Mouse (Mus musculus): ENCODE data around the gene Cdc20b. TPM values are rescaled to one million over a fixed set of nuclear protein-coding genes. Genes with fewer than 3 reads are reported as not detected.

Cdc20b gene
- polyA plus RNA-seq, 1 experiment from 2014 or later: 0.51 TPM

DNA sequence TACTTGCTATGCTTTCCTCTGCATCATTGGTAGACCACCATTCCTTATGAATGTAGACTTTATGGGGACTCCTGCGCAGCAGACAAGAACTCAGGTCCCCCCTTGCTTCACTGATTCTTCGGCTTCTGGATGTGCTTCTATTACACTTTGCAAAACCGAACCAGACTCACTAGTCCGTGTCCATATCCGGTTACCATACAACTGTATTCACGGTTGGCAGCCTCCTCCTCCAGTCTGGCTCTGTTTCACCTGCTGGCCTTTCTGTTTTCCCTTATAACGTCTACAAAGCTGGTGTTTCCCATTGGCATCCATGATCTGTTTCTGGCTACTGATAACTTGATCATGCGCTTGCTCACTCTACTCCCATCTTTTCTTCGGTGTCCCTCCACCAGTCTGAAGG lies 29.6 kb downstream of the Cdc20b start:
- Histone ChIP-seq H3K4me3 (ENCODE audit: low read depth, low read length) (no peak overlapping the region), H3K9ac (ENCODE audit: low read depth, low read length) (no peak overlapping the region), H3K4me2 (ENCODE audit: low read length) (no peak overlapping the region), H3K4me1 (ENCODE audit: control insufficient read depth, insufficient read depth, low read length) (no peaks in the 10 kb centered on the region), H3K27ac (ENCODE audit: low read length) (no peak overlapping the region), H3K36me3 (ENCODE audit: control insufficient read depth, insufficient read depth, low read length) (no peaks in the 10 kb centered on the region), H3K9me3 (replicated peaks; ENCODE audit: control insufficient read depth, low read length, poor library complexity, severe bottlenecking) (no peaks in the 10 kb centered on the region), H3K27me3 (ENCODE audit: control insufficient read depth, insufficient read depth, low read depth, low read length) (no peaks in the 10 kb centered on the region)
- WGBS: 89% methylated on average over 9 of the region's 9 CpGs
- no peak for ATAC-seq

DNA sequence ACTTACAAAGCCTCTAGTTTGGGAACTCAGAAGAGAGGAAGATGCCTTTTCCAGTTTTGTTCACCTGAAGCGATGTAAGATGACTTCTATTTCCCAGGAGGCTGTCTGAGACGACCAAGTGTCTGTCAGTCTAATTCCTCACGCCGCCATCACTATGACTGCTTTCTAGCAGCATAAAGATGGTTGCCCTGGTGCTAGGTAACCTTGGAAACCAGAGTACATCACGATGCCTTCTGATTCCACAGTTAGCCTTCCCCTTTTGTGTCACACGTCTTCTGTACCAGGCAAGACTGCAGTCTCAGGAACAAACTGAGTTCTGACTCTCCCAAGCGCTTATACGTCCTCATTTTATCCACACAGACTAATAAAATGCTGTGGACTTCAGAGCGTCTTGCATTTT lies 44.1 kb downstream of the Cdc20b start:
- Histone ChIP-seq H3K9ac (ENCODE audit: low read depth, low read length) (no peak overlapping the region), H3K27me3 (ENCODE audit: control insufficient read depth, insufficient read depth, low read depth, low read length) (no peaks in the 10 kb centered on the region), H3K36me3 (ENCODE audit: control insufficient read depth, insufficient read depth, low read length) (no peaks in the 10 kb centered on the region), H3K4me3 (ENCODE audit: low read depth, low read length) (no peak overlapping the region), H3K27ac (ENCODE audit: low read length) (no peak overlapping the region), H3K9me3 (replicated peaks; ENCODE audit: control insufficient read depth, low read length, poor library complexity, severe bottlenecking) (no peaks in the 10 kb centered on the region), H3K4me1 (ENCODE audit: control insufficient read depth, insufficient read depth, low read length) (no peaks in the 10 kb centered on the region), H3K4me2 (ENCODE audit: low read length) (no peak overlapping the region)
- WGBS: 37% methylated on average over 9 of the region's 9 CpGs
- ATAC-seq: peak; percentile 73

DNA sequence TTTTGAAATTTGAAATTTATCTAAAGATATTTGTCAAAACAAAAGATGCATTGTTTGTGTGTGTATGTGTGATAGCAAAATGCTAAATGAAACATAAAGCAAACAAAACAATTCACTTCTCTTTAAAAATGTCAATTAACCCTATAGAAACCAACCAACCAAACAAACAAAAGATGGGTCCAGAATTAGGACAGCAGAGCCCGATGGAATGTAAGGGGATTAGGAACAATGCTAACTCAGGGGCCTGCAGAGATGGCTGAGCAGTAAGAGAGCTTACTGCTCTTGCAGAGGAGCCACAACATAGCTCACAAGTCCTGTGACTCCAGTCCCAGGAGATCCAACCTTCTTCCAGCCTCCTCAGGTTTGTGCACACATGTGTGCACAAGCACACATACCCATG lies 47.2 kb downstream of the Cdc20b start:
- Histone ChIP-seq H3K9me3 (replicated peaks; ENCODE audit: control insufficient read depth, low read length, poor library complexity, severe bottlenecking) (no peaks in the 10 kb centered on the region), H3K27ac (ENCODE audit: low read length) (no peak overlapping the region), H3K9ac (ENCODE audit: low read depth, low read length) (no peak overlapping the region), H3K4me2 (ENCODE audit: low read length) (no peak overlapping the region), H3K36me3 (ENCODE audit: control insufficient read depth, insufficient read depth, low read length) (no peaks in the 10 kb centered on the region), H3K27me3 (ENCODE audit: control insufficient read depth, insufficient read depth, low read depth, low read length) (no peaks in the 10 kb centered on the region), H3K4me3 (ENCODE audit: low read depth, low read length) (no peak overlapping the region), H3K4me1 (ENCODE audit: control insufficient read depth, insufficient read depth, low read length) (no peaks in the 10 kb centered on the region)
- WGBS: 13% methylated on average over 1 of the region's 1 CpGs
- ATAC-seq: no peak

DNA sequence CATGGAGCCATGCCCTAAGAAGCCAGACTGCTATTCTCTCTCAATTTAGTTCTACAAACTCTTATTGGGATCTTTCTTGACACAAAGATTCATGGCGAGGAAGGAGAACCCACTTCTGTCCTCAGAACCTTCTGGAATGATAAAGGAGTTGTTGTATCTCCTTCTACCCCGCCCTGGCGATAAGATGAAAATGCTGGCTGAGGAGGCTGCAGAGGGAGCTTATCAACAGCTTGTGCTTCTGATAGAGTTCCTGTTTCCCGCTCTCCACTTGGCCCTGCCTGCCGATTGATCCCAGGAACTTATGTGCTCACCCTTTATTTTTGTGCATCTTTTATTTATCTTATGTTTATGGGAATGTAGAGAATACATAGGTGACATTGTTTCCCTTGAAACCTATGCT lies 49.8 kb downstream of the Cdc20b start:
- H3K36me3 ChIP-seq (ENCODE audit: control insufficient read depth, insufficient read depth, low read length): no peaks in the 10 kb centered on the region
- H3K4me3 ChIP-seq (ENCODE audit: low read depth, low read length): no peak overlapping the region
- no peak for ATAC-seq
- no peak overlapping the region for H3K9ac ChIP-seq (ENCODE audit: low read depth, low read length)
- H3K4me1 ChIP-seq (ENCODE audit: control insufficient read depth, insufficient read depth, low read length): no peaks in the 10 kb centered on the region
- WGBS: 81% methylated on average over 5 of the region's 5 CpGs
- H3K27ac ChIP-seq (ENCODE audit: low read length): no peak overlapping the region
- no peaks in the 10 kb centered on the region for H3K27me3 ChIP-seq (ENCODE audit: control insufficient read depth, insufficient read depth, low read depth, low read length)
- no peaks in the 10 kb centered on the region for H3K9me3 ChIP-seq (replicated peaks; ENCODE audit: control insufficient read depth, low read length, poor library complexity, severe bottlenecking)
- H3K4me2 ChIP-seq (ENCODE audit: low read length): no peak overlapping the region

DNA sequence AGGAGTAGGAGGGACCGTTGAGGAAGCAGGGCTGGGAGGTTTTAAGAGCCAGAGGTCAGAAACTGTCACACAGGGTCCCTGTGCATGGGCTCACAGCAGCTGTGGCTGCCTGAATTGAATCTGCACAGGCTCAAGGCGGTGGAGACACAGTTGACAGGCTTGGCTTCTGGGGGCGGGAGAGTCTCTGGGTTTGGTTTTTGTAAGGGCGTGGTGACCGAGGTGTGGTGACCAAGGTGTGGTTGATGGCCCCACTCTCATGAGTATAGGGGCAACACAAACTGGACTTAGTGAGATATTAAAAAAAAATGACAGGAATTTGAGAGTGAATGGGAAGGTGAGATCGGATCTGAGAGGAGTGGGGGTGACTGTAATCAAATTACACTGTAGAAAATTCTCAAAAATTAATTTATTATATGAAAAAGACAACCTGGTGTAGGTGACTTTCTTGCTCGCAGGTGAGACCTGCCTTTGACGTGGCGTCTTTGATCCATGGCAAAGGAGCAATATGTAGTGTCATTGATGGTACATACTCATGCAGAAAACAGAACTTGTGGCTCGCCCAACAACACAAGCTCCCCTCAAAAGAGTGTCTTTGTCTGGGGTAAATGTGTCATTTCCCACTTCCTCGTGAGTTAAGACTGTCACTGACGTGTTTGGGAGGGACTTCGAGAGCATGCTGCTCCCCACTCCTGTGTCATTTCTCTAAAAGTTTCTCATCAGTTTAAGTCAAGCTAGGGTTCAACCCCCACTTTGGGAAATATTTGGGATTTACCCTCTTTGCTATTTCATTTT lies 52.5 kb downstream of the Cdc20b start:
- Histone ChIP-seq H3K4me1 (ENCODE audit: control insufficient read depth, insufficient read depth, low read length) (no peaks in the 10 kb centered on the region), H3K36me3 (ENCODE audit: control insufficient read depth, insufficient read depth, low read length) (no peaks in the 10 kb centered on the region), H3K9ac (ENCODE audit: low read depth, low read length) (no peak overlapping the region), H3K9me3 (replicated peaks; ENCODE audit: control insufficient read depth, low read length, poor library complexity, severe bottlenecking) (no peaks in the 10 kb centered on the region), H3K27ac (ENCODE audit: low read length) (no peak overlapping the region), H3K27me3 (ENCODE audit: control insufficient read depth, insufficient read depth, low read depth, low read length) (no peaks in the 10 kb centered on the region), H3K4me3 (ENCODE audit: low read depth, low read length) (no peak overlapping the region), H3K4me2 (ENCODE audit: low read length) (no peak overlapping the region)
- no peak for ATAC-seq
- WGBS: 87% methylated on average over 13 of the region's 13 CpGs

DNA sequence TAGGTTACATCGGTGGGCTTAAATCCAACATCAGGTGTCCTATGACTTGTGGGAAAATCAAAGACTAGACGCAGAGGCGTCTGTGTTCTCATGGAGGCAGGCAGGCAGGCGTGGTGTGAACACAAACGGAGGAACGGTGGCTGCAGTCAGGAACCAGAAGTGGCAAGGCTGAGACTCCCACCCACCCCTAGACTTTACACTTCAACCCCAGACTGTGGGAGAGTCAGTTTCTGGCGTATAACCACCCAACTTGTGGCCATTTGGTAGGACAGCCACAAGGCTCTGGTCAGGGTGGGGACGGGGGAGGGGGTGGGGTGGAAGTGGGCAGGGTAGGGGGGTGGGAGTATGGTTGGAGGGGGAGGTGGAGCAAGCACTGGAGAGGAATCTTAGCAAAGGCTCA lies 55.6 kb downstream of the Cdc20b start:
- 88% methylated on average over 8 of the region's 8 CpGs for WGBS

DNA sequence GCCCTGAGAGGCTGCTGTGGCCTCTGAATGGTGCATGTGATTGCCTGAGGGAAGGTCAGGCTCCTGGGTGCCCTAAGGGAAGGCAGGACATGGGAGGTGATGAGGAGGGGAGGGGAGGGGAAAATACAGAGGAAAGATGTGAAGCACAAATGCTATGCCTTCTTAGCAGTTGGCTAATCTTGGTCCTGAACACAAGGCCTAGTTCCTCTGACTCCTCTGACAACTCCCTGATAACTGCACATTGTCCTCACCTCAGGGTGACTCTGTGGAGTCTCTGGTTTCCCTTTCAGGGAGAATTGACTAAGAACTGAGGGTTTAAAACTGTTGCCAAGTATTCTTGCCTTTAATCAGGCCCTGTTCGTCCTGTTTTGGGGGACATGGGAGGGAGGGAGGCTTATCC lies 59.7 kb downstream of the Cdc20b start:
- H3K4me1 ChIP-seq (ENCODE audit: control insufficient read depth, insufficient read depth, low read length): no peaks in the 10 kb centered on the region
- no peaks in the 10 kb centered on the region for H3K9me3 ChIP-seq (replicated peaks; ENCODE audit: control insufficient read depth, low read length, poor library complexity, severe bottlenecking)
- no peak overlapping the region for H3K9ac ChIP-seq (ENCODE audit: low read depth, low read length)
- no peaks in the 10 kb centered on the region for H3K27me3 ChIP-seq (ENCODE audit: control insufficient read depth, insufficient read depth, low read depth, low read length)
- no peak for ATAC-seq
- WGBS: 50% methylated on average over 1 of the region's 1 CpGs
- no peak overlapping the region for H3K4me2 ChIP-seq (ENCODE audit: low read length)
- H3K27ac ChIP-seq (ENCODE audit: low read length): no peak overlapping the region
- no peak overlapping the region for H3K4me3 ChIP-seq (ENCODE audit: low read depth, low read length)
- no peaks in the 10 kb centered on the region for H3K36me3 ChIP-seq (ENCODE audit: control insufficient read depth, insufficient read depth, low read length)

More for the DNA sequence above, 55.6 kb downstream of the Cdc20b start:
- ATAC-seq: no peak
- Histone ChIP-seq H3K9me3 (replicated peaks; ENCODE audit: control insufficient read depth, low read length, poor library complexity, severe bottlenecking) (no peaks in the 10 kb centered on the region), H3K4me3 (ENCODE audit: low read depth, low read length) (no peak overlapping the region), H3K36me3 (ENCODE audit: control insufficient read depth, insufficient read depth, low read length) (no peaks in the 10 kb centered on the region), H3K4me1 (ENCODE audit: control insufficient read depth, insufficient read depth, low read length) (no peaks in the 10 kb centered on the region), H3K27ac (ENCODE audit: low read length) (no peak overlapping the region), H3K4me2 (ENCODE audit: low read length) (no peak overlapping the region), H3K9ac (ENCODE audit: low read depth, low read length) (no peak overlapping the region), H3K27me3 (ENCODE audit: control insufficient read depth, insufficient read depth, low read depth, low read length) (no peaks in the 10 kb centered on the region)

DNA sequence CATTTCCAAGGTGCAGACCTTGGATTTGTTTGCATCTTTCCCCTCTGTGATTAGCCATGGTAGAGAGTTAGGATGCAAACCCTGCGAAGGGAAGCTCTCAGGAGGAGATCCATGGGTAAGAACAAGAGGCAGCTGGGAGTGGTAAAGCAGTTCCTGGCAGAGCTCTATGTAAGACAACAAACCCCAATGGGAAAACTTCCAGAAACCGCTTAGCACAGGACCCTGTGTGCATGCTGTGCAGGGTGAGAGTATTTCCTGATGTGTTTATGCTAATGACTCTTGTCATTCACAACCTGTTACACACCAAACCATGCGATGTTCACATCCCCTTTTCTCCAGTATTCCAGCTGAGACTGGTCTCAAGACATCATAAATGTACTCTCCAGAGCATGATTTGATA lies 62.1 kb downstream of the Cdc20b start:
- WGBS: 74% methylated on average over 3 of the region's 3 CpGs
- ATAC-seq: no peak
- no peak overlapping the region for H3K9ac ChIP-seq (ENCODE audit: low read depth, low read length)

DNA sequence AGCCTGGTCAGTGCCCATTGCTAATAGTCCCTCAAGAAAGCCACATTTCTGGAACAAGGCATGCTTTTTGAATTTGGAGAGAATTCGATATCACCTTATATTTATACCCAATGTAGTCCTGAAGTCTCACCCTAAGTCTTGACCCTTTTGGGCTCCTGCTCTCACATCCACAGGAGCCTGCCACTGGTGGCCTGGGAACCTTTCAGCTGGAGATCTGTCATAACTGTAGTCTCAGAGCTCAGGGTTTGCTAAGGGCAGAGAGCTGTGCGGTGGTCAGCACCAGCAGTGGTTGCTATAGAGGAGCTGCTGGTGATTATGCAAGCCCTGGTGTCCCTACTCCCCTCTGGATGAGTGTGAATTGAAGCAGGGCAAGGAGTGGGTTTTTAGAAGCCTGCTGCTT lies 63.5 kb downstream of the Cdc20b start:
- Histone ChIP-seq H3K9ac (ENCODE audit: low read depth, low read length) (no peak overlapping the region), H3K4me3 (ENCODE audit: low read depth, low read length) (no peak overlapping the region), H3K27ac (ENCODE audit: low read length) (no peak overlapping the region), H3K4me1 (ENCODE audit: control insufficient read depth, insufficient read depth, low read length) (no peaks in the 10 kb centered on the region), H3K27me3 (ENCODE audit: control insufficient read depth, insufficient read depth, low read depth, low read length) (no peaks in the 10 kb centered on the region), H3K36me3 (ENCODE audit: control insufficient read depth, insufficient read depth, low read length) (no peaks in the 10 kb centered on the region), H3K9me3 (replicated peaks; ENCODE audit: control insufficient read depth, low read length, poor library complexity, severe bottlenecking) (no peaks in the 10 kb centered on the region), H3K4me2 (ENCODE audit: low read length) (no peak overlapping the region)
- 90% methylated on average over 2 of the region's 2 CpGs for WGBS
- no peak for ATAC-seq

More for the DNA sequence above, 62.1 kb downstream of the Cdc20b start:
- no peak overlapping the region for H3K4me2 ChIP-seq (ENCODE audit: low read length)
- H3K27me3 ChIP-seq (ENCODE audit: control insufficient read depth, insufficient read depth, low read depth, low read length): no peaks in the 10 kb centered on the region
- no peaks in the 10 kb centered on the region for H3K4me1 ChIP-seq (ENCODE audit: control insufficient read depth, insufficient read depth, low read length)
- H3K4me3 ChIP-seq (ENCODE audit: low read depth, low read length): no peak overlapping the region
- no peak overlapping the region for H3K27ac ChIP-seq (ENCODE audit: low read length)
- no peaks in the 10 kb centered on the region for H3K36me3 ChIP-seq (ENCODE audit: control insufficient read depth, insufficient read depth, low read length)
- H3K9me3 ChIP-seq (replicated peaks; ENCODE audit: control insufficient read depth, low read length, poor library complexity, severe bottlenecking): no peaks in the 10 kb centered on the region

Measured in midbrain, embryonic 16.5 days (tissue).